Mouse (Mus musculus) CD4-positive helper T cell, adult 2 months (primary cell): ENCODE measurements around the gene Gm16867.
"Not testable (repeated sequence)": the region's sequence is repeated elsewhere in the genome, so short reads cannot be mapped to it uniquely, and the experiment has no call there.

Experiments
- DNase-seq: peaks from one replicate; pipeline ENCODE4 v3.0.0-alpha.2; 2012; ENCODE audit warnings: low read depth, missing footprints, low spot score

Gm16867 gene

DNA sequence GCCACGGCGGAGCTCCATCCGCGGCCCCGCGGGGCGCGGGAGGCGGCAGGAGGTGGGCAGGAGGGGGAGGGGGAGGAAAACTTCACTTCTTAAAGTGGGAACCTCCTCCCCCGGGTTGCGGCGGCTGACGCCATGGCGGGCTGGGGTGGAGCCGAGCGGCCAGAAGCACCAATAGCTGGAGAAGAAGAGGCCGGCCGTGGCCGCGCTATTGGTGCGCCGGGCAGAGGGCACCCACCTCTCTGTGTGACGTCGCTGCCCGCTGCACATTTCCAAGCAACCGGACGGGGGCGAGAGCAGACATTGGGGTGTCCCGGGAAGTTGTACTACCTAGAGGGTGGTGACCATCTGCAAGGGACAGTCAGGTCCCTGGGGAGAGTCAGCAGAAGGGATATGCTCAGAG, at the start of gene Gm16867:
Gene Gm16867 (minus strand): TSS at position 189 of the 400 bp plus-strand sequence.
- DNase-seq = not testable (repeated sequence)

DNA sequence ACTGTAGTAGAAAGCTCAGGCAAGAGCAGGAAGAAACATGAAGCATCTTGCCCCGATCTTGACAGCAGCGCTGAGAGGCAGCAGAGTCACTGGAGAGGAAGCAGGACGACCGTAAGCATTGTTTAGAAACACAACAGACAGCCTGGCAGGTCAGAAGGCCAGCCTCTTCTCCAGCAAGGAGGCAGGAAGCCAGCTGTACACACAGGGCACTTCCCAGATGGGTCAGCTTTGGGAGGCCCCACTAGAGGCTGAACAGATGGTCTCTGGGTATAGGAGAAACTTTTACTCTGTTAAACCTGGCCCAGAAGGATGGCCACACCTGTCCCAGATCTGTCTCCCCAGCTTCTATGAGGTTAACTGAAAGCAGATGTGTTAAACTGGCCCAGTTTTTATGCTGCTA, 44.1 kb upstream of the Gm16867 start:
- not testable (repeated sequence) for DNase-seq

DNA sequence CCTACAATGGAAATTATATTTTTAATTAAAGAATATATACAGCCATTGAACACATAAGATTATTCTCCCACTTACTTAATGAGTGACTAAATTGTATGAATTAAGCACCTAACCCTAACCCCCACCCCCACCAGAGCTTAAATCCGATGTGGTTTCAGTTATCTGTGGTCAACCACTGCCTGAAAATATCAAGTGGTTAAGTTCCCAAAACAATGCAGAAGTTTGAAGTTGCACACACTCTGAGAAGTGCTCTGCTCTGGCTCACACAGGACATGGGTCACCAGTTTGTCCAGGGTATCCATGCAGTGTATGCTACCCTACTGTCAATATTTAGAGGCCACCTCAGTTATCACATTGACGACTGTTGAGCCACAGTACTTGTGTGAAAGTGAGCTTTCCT, 41.9 kb upstream of the Gm16867 start:
- not testable (repeated sequence) for DNase-seq

DNA sequence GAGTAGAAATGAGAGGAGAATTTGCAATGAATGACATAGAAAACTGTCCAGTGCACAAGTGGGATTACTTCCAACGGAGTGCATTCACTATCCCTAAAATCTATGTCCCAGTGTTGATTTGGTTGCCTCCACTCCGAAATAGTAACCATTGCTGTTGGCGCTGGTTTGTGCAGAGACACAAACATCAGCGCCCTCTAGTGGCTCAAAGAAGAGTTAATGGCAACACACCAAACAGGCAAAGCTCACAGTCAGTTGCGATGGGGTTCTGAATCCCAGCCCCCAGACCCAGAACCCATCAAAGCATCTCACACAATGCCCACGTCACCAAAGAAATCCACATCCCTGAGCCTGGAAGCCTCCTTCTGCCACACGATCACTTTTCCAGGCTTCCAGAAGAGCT, 40.9 kb upstream of the Gm16867 start:
- DNase-seq = not testable (repeated sequence)

DNA sequence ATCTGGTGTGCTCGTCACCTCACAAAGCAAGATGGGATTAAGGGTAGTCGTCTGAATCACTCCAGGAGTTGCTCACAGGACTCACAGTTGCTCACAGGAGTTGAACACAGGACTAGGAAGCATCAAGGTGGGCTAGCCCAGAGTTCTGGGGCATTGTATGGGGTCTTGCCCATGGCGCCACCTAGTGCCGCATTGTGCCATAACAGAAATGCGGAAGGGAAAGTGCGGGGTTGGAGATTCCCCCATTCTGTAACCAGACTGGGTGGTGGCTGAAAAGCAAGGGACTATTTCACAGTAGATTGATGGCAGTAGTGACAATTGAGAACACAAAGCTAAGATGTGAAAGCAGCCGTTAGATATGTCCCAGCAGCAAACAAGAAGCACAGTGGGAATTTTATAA, 39.5 kb upstream of the Gm16867 start:
- not testable (repeated sequence) for DNase-seq

DNA sequence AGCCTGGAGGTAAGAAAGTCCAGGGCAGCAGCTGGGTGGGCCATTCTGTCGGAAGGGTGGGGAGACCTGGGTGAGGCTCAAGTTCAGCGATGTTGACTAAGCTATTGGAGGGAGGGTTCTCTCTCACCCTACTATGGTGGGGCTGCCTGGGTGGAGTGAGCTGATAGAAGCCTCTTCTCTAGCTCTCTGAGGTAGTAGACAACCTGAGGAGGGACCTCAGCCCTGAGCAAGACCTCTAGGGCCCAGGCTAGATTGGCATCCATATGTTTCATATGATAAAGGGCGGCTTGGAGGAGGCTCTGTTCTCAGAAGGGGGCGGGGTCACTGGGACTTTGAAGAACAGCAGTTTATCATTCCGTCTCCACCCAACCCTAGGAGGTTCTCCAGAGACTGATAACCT, 37.0 kb upstream of the Gm16867 start:
- DNase-seq = not testable (repeated sequence)

DNA sequence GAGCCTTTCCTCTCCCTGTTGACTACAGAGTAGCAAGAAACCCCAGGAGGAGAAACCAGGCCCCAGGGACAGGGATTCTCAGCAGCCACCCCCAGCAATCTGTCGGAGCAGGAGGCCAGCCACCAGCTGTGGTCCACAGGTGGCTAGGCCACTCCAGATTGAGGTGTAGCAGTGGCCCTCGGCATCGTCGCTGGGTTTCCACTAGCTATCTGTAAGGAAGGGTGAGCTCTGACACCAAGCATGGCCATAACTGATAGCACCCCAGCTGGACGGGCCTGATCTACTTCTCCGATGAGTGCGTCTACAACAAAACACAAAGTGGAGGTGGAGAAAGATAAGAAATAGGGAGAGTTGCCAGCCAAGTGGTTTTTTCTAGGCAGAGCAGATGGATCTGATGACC, 33.4 kb upstream of the Gm16867 start:
- not testable (repeated sequence) for DNase-seq

DNA sequence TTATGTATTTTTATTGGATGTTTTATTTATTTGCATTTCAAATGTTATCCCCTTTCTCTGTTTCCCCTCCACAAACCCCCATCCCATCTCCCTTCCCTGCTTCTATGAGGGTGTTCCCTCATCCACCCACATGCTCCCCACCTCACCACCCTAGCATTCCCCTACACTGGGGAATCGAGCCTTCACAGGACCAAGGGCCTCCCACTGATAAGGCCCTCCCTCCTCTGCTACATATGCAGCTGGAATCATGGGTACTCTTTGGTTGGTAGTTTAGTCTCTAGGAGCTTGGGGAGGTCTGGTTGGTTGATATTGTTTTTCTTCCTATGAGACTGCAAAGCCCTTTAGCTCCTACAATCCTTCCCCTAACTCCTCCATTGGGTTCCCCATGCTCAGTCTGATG, 23.0 kb upstream of the Gm16867 start:
- not testable (repeated sequence) for DNase-seq

DNA sequence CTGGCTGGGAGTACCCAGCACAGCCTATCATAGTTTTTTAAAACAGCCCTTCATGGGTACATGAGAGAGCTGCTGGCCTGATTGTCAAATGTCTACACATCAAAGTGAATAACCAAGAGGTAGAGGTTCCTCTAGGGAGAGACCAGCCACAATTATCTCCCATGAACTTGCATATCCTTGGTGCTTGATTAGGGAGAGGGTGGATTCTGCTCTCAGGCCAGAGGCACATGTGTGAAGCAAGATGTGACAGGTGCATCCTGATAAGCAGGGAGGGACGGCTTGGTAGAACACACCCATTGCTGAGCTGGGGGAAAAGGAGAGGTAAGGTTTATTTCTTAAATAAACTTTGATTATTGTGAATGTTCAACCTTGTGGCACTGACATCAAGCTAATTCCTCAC, 19.8 kb upstream of the Gm16867 start:
- DNase-seq = not testable (repeated sequence)

DNA sequence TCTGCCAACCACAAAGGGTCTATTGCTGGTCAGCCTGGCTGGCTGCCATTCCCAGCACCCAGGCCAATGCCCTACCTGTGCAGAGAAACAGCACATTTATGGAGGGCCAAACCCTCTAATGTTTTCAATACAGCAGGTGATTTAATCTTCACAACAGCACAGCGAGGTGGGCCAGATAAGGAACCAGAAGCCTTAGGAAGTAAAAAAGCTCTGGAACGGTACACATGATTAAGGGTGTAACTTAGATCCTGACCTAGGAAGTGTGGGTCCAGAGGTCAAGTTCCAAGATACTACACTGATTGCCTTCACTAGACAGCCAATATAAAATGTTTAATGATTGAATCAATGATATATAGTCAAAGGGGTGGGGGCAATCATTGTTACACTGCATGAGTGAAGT, 17.6 kb upstream of the Gm16867 start:
- DNase-seq = not testable (repeated sequence)

DNA sequence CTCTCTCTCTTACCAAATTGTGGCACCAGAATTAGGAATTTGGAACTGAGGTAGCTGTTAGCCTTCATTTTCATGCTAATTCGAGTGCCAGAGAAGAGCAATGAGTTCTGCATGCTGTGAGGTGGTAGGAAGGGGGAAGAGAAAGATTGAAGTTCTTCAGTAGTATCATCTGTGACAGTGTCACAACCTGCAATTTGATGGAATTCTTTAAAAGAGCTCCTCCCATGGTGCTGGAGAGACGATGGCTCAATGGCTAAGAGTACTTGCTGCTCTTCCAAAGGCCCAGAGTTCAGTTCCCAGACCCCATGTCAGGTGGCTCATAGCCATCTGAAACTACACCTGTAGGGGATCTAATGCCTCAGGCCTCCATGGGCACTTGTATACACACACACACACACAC, 9.3 kb upstream of the Gm16867 start, which contains the start of gene Gm27179:
Gene Gm27179 (minus strand): TSS at position 101 of the 400 bp plus-strand sequence.
- DNase-seq = not testable (repeated sequence)

DNA sequence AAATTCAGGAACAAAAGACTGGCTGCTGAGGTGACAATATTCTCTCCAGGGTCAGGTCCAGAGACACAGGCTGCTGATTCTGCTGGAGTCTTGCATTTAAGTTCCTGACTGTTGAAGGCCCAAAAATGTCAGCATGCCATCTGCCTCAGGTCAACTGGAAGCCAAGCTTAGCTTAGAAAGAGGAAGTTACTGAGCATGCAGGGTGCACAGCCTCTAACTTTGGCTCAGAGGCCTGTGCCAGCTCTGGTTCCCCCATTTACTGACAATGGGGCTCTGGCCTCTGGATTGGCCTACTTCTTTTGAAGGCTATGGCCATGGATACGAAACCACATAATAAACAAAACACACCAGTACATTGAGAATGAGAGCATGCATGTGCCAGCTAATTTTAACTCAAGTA, 3.8 kb upstream of the Gm16867 start:
- not testable (repeated sequence) for DNase-seq

DNA sequence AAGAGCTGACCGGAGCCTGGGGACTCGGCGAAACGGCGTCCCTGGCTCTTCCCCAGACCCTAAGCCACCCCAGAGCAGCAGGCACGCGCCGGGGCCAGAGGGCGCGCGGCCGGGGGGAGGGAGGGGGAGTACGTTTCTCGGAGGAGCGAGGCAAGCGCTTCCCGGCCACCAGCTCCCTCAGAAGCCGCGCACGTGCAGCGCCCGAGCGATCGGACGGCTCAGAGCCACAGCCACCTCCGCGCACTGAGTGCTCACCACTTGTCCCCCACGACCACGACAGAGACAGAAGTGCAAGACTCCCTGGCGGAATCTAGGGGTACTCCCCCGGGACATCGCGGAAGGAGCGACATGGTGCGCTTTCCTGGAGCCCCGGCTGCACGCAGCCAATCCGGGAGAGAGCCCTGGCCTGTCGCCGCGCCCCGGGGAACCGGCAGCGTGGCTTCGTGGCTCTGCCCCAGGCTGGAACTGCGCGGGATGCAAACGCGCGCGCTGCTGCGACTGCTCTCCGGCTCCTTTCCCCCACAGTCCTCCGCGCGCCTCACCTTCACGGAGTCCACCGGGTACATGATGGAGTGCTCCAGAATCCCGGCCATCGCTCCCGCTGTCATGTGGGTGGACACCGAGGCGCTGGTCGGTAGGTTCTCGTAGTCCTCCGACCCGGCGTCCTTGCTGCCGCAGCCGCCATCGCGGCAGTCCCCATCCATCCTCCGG, 567 bp downstream of the Gm16867 start:
- not testable (repeated sequence) for DNase-seq

DNA sequence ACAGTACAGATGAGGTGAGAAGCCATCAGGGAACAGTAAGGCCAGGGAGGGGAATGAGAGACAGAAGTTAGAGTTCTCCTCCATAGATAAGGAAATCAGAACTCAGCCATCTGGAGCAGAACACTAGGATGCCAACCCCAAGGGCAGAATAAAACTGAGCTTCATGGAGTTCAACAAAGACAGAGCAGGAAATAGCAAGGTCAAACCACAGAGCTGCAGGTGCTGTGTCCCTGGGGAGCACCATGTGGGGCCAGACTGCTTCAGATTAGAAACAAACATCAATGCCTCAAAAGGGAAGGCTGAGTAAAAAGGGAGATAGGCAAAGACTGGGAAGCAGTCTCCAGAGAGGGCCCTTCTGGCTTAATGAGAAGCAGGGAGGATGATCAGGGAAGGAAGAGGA, 6.9 kb downstream of the Gm16867 start:
- DNase-seq = not testable (repeated sequence)

DNA sequence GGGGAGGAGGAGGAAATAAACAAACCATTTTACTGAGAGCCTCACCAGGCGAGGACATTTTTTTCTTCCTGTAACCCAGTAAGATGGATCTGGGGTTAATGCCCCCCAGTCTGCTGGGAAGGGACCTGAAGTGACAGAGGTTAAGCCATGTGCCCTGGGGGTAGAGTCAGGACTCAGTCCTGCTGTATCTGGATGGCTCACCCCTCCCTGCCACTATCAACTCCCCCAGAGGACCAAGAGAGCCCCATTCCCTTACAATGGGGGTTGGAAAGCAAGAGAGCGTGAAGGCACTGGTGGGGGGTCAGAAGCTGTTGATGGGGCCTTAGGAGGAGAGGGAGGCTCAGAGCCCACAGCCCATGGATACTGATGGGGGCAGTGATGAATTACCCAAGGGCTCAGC, 8.2 kb downstream of the Gm16867 start:
- DNase-seq = not testable (repeated sequence)

DNA sequence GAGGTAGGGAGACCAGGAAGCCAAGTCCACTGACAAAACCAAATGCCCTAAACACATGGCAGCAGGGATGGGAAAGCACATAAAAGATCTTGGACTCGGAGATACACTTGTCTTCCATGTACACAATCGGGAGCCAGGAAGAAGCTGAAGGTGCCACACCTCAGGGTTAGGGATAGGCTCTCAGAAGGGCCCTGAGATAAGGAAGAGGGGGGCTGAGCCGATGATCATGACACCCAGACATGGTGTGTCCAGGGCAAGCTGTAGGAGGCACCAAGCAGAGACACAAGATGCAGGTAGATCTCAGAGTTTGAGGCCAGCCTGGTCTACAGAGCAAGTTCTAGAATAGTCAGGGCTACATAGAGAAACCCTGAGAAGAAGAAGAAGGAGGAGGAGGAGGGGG, 8.6 kb downstream of the Gm16867 start:
- not testable (repeated sequence) for DNase-seq

DNA sequence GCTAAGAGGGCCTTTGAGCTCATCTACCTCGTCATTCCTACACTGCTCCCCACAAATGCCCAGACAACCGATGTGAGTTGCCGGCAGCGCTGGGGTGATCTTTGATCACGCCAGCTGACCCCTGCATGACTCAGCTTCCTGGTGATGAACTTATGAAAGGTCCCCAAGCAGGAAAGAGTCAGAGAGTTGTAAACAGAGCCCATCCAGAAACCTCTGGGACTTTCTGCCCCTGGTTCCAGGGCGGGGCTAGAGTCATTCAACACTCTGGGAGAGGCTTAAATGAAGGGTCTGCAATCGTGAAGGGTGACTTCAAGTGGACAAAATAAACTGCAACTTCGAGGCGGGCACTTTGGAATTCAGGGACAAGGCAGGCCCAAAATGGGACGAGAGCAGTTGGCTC, 15.2 kb downstream of the Gm16867 start:
- DNase-seq = not testable (repeated sequence)

DNA sequence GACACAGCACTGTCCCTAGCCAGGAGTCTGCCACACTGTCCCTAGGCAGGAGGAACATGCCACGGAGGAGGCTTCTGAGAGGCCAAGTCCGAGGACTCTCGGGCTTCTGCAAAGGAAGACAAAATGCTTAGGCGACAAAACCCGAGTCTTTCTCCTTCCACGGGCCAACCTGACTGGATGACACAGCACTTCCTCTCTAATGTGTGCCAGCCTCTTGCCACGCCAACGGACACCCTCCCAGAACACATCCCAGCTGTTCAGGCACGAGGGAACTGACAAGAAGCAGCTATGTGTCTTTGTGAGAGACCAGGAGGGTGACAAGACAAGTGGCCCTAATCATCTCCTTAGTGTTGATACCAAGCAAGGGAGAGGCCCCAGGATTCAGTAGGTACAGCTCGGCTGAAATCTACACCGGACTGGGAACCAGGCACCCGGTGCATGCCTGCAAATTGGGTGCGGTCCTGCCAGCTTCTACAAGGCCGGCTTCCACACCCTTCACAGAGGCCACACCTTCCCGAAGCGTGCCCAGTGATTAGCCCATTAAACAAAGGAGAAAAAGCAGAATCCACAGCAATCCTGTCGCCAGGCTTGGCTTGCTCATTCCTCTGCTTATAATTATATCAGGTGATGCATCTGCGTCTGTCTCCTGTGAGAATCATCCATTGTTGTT, 17.6 kb downstream of the Gm16867 start:
- not testable (repeated sequence) for DNase-seq

DNA sequence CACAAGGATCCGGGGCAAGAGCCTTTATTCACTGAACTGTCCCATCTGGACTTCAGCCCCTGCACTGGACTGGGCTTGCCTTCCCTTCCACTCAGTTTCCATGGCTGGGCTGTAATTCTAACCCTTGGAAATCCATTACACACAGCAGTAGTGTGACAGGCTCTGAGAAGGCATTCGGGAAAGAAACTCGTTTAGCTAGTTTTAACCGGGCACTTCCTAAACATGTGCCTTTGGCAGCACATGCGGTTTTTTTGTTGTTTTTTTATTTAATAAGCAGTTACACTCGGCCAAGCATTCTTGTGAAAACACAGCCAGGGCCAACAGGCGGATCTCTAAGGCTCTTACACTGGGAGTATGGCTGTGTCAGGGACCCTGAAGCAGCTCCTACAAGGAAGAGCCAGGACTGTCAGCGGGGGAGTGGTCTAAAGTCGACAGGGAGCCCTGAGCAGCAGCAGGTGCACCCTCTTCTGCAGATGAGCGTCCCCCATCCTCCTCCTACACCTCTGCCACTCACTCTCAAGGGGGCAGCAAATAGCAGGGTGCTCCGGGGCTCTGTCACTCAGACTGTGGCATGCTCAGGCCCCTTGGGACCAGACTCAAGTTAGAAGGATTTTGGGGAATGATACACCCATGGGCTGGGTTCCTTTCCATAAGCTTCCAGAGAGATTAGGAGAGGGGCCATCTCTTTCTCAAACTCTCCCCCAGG, 29.1 kb downstream of the Gm16867 start:
- not testable (repeated sequence) for DNase-seq

DNA sequence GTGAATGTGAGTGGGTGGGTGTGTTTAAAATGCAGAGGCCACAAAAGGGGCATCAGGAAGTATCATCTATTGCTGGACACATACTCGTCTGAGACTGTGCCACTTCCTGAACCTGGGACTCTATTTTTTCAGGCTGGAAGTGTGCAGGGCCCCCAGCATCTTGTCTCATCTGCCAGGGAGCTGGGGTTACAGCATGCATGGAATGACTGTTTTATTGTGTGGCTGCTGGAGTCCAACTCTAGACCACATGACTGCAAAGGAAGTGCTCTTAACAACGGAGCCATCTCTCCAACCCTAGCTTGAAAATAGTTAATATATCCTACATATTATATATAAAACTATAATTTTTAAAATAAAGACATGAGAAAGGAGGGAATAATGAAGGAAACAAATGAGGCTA, 29.8 kb downstream of the Gm16867 start:
- DNase-seq = not testable (repeated sequence)

DNA sequence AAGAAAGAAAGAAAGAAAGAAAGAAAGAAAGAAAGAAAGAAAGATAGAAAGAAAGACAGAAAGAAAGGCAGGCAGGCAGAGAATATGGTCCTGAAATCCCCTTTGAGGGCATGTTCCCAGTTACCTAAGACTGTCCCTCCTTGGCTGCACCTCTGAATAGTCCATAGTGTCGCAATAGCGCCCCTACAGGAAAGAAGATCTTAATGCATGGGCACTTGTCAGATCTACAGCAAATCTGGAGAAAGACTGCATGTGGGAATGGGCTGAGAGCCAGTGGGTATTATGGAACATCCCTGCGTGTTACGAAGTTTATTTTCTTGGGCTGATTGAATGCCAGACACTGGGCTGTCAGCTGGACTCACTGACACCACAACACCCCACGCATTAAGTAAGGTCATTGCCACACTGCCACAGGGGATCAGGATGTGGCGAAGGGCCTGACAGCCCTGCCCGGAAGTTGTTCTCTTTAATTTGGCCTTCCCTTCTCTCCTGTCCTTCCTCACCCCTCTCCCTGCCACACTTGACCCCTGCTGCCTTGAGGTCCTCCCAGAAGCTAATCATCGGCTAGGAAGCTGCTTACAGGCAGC, 32.9 kb downstream of the Gm16867 start:
- not testable (repeated sequence) for DNase-seq
